Mouse (Mus musculus): ENCODE measurements around the gene Ttc21a.
A peak's percentile ranks its signal among the peaks of the same experiment; 100 is the strongest.

Gene Ttc21a

DNA sequence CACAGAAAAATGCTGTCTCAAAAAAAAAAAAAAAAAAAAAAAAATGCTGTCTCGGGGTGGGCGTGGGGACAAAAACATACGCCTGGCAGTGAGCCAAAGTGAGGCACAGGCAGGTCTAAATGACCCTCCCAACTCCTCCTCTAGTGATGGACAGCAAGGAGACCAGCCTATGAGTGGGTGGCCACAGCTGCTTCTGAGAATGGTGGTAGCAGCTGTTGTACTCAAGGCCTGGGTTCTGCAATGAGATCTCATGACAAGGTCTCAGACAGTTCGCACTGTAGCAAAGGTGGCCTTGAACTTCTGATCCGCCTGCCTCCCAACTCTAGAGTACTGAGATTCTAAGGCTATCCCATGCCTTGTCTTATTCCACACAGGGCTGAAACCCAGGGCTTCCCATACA is 4.0 kb downstream of the Ttc21a start:
- no peak for DNase-seq (ENCODE audit: low read depth)

- DNase-seq (ENCODE audit: low read depth), result peak; percentile 36
Measured at GRCm38 (mm10) chr9:119941861-119942260, 4.5 kb downstream of the Ttc21a start.

DNA sequence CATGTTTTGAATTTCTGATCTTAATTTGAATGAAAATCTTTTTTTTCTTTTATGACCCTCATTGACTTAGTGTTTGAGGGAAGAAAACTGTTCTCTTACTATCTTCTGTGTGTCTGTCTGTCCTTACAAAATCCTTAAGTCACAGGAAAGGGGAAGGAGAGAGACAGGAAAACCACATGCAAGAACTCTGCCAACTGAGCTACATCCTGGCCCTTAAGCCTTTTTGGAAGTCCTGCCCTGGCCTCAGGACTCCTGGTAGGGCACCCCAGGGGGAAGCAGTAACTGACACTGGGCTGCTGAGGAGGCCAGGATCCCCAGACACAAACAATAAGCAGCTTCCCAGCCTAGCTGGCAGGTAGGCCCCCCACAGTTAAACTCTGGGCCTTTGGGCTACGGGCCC is 5.9 kb downstream of the Ttc21a start:
- no peak for DNase-seq (ENCODE audit: low read depth)

DNA sequence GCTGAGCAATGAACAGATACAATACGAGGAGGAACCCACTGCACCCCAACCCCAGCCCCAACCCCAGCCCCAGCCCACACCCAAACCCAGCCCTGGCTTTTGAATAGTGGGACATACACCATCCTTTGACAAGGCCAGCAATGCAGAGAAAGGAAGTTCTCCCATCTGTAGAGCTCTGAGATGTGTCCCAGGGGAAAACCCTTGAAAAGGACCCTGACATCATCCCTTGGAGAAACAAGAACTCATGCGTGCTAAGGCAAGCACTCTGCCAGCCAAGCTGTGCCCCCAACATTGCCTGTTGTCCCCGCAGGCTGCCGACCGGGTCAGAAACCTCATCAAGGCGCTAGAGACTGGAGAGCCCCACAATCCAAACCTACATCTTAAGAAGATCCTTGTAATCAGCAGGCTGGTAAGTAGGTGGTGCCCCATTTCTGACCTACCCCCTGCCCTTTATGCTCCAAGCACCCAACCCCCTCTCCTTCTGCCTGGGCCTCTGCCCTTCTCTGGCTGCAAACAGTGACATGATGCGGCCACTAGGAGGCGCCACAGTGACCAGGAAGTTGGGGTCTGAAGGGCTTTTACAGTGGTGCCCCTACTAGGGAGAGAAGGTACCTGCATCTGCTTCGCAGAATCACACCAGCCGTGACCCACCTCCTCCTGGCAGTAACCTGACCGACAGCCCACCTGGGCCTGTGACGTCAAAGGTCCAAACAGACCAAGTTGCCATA is 7.9 kb downstream of the Ttc21a start:
- DNase-seq (ENCODE audit: low read depth), result peak; percentile 42

- no peak for DNase-seq (ENCODE audit: low read depth)
Measured at GRCm38 (mm10) chr9:119948804-119949203, 11.4 kb downstream of the Ttc21a start.

DNA sequence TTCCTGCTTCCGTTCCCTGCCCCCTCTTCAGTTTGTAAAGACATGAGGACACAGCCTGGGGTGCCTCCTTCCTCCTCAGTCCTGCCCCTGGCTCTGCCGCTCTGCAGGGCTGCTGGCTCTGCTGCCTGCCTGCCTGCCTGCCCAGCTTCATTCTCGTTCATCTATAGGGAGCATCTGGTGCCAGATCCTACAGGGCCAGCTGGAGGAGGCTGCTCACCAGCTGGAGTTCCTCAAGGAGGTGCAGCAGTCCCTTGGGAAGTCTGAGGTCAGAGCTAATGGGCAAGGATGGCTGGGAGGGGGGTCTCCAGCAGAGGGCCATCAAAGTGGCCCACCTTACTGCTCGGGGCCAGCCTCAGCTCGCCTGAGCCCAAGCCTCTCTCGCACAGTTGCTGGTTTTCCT is 13.0 kb downstream of the Ttc21a start:
- no peak for DNase-seq (ENCODE audit: low read depth)

- no peak for DNase-seq (ENCODE audit: low read depth)
Measured at GRCm38 (mm10) chr9:119951388-119951787, 14.0 kb downstream of the Ttc21a start.

- DNase-seq (ENCODE audit: low read depth), result no peak
Measured at GRCm38 (mm10) chr9:119958835-119959234, 21.4 kb downstream of the Ttc21a start.

GRCm38 (mm10) chr9:119962216-119962615 is 24.8 kb downstream of the Ttc21a start:
- peak; percentile 55 for DNase-seq (ENCODE audit: low read depth)

- DNase-seq (ENCODE audit: low read depth), result peak; percentile 64
Measured at GRCm38 (mm10) chr9:119962987-119963667, 25.7 kb downstream of the Ttc21a start.

DNA sequence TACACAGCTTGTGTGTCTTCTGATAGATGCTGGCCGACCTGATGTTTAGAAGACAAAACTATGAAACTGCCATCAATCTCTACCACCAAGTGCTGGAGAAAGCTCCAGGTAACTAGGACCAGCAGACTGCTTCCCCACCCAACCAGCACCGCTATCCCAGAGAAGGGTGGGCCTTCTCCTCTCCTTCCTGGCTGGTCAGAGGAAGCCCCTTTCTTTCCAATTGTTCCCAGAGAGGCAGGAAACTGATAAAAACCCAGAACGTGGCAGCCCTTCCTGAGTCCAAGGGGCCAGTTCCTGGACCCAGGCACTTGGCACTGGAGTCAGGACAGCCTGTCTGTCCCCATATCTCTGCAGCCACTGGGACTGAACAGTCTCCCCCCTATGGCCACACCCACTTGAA is 26.8 kb downstream of the Ttc21a start:
- DNase-seq (ENCODE audit: low read depth), result no peak

- no peak for DNase-seq (ENCODE audit: low read depth)
Measured at GRCm38 (mm10) chr9:119965186-119965585, 27.8 kb downstream of the Ttc21a start.

DNA sequence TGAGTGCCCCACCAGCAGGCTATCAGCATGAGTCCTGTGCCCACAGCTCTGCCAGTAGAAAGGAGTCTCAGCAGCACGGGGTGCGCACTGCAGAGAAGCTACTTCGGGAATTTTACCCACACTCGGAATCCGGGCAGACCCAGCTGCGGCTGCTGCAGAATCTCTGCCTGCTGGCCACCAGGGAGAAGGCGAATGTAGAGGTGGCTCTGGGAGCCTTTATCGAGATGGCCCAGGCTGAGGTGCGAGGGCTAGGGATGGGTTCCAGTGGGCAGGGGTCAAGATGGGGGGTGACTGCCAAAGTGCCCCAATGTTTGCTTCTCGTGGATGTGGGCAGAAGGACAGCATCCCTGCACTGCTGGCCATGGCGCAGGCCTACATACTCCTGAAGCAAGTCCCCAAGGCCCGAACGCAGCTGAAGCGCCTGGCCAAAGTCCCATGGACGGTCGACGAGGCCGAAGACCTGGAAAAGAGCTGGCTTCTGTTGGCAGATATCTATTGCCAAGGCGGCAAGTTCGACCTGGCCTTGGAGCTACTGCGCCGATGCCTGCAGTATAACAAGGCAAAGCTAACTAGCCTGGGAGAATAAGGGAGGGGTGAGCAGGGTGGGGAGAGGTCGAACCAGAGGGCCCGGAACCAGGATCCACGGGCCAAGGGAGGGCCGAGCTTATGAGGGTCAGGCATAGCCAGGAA is 29.0 kb downstream of the Ttc21a start:
- DNase-seq (ENCODE audit: low read depth), result no peak

GRCm38 (mm10) chr9:119969811-119970210 is 32.4 kb downstream of the Ttc21a start:
- DNase-seq (ENCODE audit: low read depth), result no peak

- DNase-seq (ENCODE audit: low read depth), result peak; percentile 52
Measured at GRCm38 (mm10) chr9:119970221-119970620, 32.8 kb downstream of the Ttc21a start.

DNA sequence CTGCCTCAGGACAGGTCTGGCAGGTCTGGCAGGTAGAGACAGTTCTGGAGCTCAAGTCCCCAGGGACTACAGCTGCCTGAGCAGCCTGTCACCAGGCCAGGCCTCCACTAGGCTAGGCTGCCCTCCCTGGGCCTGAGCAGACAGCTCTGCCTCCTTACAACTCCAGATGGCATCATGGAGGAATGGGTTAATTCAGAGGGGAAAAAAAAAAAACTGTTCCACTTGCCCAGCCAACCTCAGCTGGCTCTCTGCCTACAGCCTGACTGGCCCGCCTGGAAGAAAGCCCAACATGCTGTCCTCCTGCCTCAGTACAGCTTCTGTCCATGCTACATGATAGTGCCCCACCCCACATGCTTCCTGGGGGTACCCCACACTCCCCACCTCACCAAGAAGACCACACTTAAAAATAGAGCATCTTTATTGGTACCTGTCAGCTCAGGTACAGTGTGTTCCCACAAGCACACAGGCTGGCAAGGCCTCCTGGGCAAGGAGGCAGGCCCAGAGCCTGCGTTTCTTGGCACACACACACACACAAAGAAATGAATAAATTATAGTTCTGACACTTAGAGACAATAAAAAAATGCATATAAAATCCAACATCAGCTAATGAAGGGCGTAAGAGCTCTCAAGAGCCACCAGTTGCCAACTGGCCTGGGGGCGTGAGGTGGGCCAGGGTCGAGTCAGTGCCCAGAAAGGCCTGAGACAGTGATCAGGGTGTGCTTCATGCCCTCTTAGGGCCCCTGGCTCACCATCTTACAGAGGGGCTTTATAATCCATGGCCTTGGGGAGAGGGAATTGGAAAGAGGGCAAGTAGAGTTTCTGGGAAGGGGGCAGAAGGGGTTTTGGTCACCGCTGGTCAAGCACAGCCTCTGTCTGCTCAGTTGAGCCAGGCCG is 33.6 kb downstream of the Ttc21a start:
- DNase-seq (ENCODE audit: low read depth), result peak; percentile 77

DNA sequence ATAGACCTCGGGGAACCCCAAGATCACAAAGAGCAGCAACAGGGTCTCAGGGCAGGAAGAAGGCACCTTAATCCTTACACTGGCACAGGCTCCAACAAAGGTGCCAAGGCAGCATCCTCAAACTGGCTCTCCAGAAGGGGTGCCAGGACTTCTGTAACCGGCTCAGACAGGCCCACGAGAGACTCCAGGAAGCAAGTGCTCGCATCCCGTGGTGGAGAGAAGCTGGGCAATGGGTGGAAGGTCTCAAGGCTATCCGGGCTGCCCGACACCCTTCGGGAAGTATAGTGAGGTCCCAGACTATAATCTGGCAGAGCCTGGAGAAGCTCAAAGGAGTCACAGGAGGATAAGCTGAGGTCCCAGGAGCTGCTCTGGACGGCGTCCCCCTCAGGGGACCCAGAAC is 34.8 kb downstream of the Ttc21a start:
- no peak for DNase-seq (ENCODE audit: low read depth)

DNA sequence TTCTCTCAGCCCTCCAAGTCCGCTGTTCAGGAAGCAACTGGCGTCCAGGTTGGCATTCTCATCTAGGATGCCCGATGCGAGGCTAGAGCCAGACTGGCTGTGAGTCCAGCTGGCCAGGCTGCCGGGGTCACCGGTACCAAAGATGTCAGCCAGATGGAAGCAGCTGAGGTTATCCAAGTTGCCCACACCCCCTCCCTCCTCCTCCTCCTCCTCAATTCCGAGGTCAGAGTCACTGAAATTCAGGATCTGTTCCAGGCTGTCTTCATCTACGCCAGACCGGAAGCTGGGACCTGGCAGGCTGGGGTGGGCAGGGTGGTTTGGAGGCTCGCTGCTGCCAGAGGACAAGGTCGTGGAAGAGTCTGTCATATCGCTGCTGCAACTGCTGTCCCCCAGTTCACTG is 35.2 kb downstream of the Ttc21a start:
- no peak for DNase-seq (ENCODE audit: low read depth)

DNA sequence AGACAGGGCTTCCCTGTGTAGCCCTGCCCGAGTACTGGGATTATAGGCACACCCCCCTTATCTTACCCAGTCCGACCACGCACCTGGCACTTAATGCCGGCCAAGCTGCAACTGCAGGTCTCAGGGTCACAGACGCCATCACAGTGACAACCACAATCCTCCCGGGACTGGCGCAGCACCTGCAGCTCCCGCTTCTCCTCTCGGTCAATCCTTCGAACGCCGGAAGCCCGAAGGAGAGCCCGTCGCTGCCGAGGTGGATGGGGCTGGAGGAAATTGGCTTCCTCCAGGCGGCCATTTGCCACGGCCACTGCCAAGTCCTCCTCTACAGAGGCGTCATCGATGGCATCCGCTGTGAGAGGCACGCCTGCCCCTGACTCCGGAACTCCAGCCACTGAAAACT is 35.9 kb downstream of the Ttc21a start:
- DNase-seq (ENCODE audit: low read depth), result no peak

DNA sequence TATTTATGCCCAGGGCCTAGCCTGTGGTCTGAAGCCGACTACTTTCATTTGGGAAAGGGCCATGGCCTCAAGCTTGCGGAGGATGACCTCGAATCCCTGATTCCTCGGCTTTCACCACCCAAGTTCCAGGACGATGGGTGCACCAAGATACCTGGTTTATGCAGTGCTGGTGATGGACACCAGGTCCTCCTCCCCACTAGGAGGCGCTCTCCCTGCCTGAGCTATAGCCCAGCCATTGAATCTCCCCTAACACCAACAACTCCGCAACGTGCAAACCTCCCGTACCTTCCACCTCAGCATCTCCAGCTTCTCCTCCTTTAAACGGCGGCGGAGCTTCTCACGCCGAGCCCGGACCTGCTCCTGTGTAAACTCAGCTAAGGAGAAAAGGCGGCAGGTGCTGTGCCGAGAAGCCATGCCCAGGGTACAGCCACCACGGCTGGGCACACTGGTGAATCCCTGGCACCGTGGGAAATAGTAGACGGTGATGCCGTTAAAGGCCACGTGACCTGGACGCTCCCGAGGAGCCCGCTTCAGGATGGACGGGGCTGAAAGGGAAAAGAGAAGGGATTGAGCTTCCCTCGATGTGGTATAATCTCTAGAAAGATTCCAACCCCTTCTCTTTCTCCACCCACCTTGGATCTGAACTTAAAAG is 36.6 kb downstream of the Ttc21a start:
- peak; percentile 14 for DNase-seq (ENCODE audit: low read depth)

DNA sequence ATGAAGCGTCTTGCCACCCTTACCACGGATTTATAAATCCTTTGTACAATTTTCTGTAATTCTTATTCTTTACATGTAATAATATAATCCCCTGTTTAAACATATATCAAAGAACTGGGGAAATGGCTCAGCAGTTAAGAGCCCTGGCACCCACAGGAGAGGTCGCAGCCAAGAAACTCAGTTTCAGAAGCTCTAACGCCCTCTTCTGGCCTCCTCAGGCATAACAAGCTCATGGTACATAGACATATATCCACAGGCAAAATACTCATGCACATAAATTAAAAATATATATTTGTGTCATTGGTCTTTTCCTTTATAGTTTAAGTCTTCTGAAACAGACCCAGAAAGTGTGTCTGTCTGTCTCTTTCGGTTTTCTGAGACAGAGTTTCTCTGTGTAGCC is 37.2 kb downstream of the Ttc21a start:
- DNase-seq (ENCODE audit: low read depth), result no peak

- DNase-seq (ENCODE audit: low read depth), result no peak
Measured at GRCm38 (mm10) chr9:119975286-119975685, 37.9 kb downstream of the Ttc21a start.
